Mouse (Mus musculus) cerebellum, adult 9-11 months (tissue): ENCODE measurements around the gene Erg.

Source experiments
- DNase-seq: peaks from one replicate; pipeline ENCODE4 v3.0.0; 2022

Gene Erg

GRCm38 (mm10) chr16:95584751-95585528, 1.5 kb downstream of the Erg start:
- no peak for DNase-seq

- no peak for DNase-seq
Measured at GRCm38 (mm10) chr16:95579289-95579688, 7.1 kb downstream of the Erg start.

DNA sequence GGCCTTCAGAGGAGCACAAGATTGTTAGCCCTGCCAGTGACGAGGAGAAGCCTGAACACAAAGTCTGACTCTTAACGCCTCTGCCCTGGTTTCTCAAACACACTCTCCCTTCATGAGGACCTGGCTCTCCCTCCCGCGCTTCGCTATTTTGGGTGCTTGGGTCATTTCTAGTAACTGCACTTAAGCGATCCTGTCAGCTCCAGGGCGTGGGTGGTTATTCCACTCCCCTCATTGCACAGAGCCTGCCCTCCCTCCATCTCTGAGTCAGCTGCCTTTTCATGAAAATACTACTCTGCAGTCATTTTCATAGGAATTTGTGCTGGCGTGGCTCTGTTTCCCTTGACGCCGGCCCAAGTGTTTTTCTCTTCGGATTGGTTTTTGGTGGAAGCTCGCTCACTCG, 13.2 kb downstream of the Erg start:
- DNase-seq = no peak

GRCm38 (mm10) chr16:95570616-95571015, 15.8 kb downstream of the Erg start:
- DNase-seq = no peak

DNA sequence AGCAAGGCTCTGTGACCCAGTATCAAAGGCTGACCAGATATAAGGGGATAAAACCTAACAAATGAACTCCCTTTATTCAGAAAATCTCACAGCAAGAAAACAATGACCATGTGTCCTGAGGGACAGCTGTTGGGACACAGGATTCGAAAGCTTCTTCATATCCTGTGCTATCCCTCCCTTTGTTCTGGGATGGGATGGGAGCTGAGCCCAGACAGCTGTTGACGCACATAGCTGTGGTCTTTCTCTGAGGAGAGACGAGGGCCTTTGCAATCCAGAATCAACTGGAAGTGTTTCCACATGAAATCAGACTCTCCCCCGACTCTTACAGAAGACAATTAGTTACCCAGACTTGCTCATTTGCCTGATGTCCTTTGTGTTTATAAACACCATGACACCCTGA, 29.6 kb downstream of the Erg start:
- no peak for DNase-seq

DNA sequence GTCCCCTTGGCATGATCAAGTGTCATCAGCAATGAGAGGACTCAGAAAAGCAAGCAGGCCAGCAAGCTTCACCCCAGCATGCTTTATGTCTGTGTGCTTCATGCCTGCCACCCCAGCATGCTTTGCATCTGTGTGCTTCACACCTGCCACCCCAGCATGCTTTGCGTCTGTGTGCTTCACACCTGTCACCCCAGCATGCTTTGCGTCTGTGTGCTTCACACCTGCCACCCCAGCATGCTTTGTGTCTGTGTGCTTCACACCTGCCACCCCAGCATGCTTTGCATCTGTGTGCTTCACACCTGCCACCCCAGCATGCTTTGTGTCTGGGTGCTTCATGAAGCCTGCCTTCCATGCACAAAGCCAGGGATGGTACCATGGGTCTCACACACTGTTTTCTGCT, 33.3 kb downstream of the Erg start:
- DNase-seq = no peak

GRCm38 (mm10) chr16:95552495-95552894, 33.9 kb downstream of the Erg start:
- no peak for DNase-seq

- no peak for DNase-seq
Measured at GRCm38 (mm10) chr16:95550496-95550895, 35.9 kb downstream of the Erg start.

- DNase-seq = no peak
Measured at GRCm38 (mm10) chr16:95544753-95545152, 41.6 kb downstream of the Erg start.

GRCm38 (mm10) chr16:95543471-95543870, 42.9 kb downstream of the Erg start:
- DNase-seq = no peak

DNA sequence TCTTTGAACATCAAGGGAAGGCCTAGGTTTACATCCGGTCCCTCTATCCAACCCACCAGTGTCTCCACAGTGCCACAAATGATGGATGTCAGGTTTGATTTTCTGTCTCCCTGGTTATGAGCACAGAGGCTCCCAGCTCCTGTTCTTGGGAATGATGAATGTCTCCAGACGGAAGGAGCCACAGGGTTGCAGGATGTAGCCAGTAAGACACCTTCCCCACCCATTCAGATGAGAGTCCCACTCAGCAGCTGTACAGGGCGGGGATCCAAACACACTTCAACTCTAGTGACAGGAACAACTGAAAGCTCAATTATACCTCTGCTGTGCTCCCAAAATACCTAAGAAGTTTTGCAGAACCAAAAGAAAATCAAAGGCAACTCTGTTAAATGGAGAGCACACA, 51.2 kb downstream of the Erg start:
- DNase-seq = no peak

DNA sequence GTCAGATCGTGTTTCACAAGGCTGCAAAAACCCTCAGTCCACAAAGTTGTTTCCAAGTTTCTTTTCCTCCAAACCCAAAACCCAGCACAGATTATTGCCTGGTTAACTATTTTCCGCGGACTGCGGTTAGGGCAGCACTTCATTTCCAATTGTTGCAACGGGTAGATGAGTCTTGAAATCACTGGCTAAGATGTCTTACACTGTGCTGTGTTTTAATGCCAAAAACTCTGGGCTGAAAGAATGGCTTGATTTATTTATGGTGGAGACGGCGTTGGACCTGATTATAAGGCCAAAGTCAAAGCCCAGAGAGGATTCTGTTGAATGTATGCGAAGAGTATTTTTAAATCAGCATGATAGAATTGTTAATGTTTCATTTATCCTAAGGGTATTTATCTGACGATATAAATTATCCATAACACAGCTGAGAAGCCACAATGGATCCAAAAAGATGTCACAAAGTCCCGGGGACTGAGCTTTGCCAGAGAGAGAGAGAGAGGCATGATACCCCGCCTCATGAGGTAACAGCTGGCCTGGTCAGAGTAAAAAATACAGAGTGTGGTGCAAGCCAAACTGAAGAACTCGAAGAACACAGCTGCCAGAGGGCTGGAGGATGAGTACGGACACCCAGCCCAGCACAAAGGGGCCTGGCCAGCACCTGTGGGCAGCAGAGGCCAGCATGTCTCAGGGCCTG, 53.9 kb downstream of the Erg start:
- DNase-seq = no peak

- DNase-seq = no peak
Measured at GRCm38 (mm10) chr16:95527561-95527960, 58.8 kb downstream of the Erg start.

DNA sequence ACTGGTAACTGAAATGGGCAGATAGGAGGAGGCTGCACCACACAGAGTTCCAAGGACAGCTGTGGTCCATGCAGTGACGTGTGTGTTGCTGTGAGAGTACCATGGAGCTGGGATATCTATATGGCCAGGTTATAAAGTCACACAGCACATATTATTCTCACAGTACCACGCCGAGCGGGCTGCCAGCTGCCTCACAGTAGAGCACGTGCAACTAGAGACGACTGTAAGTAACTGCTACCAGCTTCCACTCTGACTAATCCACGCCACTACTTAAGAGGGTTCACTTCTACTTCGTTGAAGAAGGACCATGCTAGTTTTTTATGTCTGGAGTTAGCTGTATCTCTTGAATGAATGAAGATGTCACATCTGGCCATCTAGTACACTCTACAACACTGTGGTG, 66.9 kb downstream of the Erg start:
- DNase-seq = no peak

DNA sequence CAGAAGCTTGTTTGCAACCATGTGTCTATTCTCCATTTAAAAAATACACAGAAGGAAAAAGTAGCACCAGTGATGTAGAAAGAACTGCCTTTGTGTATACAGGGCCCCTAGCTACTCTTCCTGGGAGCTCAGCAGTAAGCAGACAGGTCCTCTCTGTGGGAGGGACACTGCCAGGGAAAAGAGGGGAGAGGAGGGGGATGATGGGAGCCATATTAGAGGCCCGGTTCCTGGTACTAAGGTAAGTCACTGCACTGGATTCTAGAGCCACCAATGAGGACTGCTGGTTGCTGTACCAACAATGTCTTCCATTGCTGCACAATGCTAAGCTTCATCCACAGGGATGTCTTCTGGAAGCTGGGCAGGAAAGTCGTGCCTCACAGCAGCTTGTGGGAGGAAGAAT, 80.3 kb downstream of the Erg start:
- no peak for DNase-seq

DNA sequence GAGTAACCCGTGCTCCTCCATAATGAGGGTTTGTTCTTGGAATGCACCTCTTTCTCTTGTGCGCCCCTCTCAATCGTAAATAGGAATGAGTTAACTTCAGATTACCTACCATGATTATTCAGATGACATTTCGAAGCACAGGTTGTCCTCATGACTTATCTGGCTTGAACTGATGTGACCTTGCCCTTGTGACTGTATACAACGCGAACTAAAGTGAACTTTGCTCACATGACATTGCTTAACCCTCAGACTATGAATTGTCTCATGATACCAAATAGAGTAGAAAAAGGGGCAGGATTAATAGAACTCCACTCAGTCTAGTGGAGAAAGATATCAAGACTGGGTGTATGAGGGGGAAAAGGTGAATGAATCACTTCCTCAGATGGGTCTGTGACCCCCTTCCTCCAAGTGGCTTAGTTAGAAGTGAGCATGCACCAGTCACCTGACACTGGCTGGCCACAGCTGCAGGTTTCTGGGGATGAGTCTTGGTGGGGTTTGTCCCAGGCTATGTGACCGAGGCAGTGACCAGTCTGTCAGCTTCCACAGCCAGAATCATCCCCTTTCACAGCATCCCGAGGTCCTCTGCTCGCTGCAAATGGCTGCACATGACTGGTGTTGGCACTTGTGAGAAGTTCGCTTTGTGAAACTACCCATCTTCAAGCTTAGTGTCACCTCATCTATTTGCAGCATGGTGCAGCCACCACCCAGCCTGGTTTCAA, 89.7 kb downstream of the Erg start:
- DNase-seq = no peak

DNA sequence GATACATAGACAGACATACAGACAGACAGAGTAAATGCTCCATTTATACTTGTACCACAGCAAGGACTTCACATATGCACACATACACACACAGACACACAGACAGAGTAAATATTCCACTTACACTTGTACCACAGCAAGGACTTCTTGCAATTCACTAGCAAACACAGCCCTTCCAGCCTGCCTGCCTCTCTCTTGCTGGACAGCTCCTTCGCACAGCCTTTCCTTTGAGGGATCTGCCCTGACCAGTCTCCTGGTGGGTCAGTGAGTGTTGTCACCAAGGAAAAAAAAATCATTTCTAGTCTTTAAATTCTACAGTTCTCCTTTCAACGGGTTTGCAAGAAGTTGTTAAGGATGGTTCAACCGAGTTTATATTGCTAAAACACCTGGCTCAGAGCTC, 92.3 kb downstream of the Erg start:
- no peak for DNase-seq

DNA sequence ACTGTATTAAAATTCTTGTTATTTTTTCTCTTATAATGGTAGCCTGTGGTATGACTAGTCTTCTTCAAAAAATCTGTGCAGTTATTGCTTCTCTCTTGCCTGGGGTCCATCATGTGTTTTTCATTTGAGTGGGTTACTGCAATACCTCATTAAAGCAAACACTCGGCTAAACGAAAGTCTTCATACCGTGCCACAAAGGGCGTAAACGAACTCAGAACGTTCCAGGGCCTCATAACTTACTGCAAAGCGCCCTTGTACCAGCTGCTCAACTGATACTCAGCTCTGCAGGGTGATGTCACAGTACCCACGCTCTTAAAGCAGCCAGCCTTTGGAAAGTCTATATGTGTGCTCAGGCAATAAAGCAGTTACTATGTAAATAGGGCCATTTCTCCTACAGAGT, 93.1 kb downstream of the Erg start:
- DNase-seq = no peak

DNA sequence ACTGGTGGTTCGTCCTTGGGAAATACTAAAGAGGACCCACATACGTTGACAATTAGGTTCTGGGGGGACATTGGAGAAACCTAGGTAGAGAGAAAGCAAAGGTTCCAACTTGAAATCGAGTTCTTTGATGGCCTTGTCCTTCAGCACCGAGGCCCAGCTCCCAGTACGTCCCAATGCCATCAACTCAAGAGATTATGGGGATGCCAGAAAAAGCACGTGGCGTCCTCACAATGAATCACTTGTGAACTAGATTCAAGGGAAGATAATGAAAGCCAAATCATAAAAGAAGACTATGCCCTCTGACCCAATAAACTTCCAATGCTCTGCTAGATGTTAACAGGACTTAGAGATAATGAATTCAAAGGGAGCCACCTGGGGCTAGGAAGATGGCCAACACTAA, 94.2 kb downstream of the Erg start:
- DNase-seq = no peak

- DNase-seq = no peak
Measured at GRCm38 (mm10) chr16:95490386-95490785, 96.0 kb downstream of the Erg start.

GRCm38 (mm10) chr16:95487606-95488351, 98.6 kb downstream of the Erg start:
- no peak for DNase-seq

GRCm38 (mm10) chr16:95481176-95481575, 105.2 kb downstream of the Erg start:
- no peak for DNase-seq

DNA sequence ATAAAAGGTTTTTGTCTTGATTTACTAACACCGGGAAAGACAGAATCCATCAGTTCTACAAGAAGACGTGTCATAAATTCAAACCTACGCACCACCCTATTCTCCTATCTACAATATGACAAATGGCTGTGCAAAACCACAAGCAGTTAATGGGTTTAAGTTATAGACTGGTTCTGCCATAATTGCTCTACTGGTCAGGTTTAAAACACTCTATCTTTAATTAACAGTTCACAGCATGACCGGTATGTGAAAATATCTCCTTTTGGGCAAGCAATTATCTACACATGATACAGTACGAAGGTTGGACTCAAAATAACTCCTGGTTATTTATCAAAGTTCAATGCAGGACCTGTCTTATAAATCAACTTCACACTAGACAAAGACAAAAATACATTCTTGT, 107.8 kb downstream of the Erg start:
- DNase-seq = no peak
